ENCODE assay signal across 8 mouse cellular contexts in genomic region chr1:137323884-137324594, GRCm38 (mm10).
DNase-seq lines count a peak whose midpoint lies in the region; ATAC-seq and TF ChIP-seq lines count a peak whose summit lies in the region.

No protein-coding gene starts in this region.

- H3K79me2 ChIP-seq in liver, adult 2 months (ENCODE audit: control insufficient read depth, insufficient read depth, low read length): no peaks in the 10 kb centered on the region

- TF ChIP-seq EP300 in liver, embryonic 14.5 days (IDR thresholded peaks at IDR 0.05; ENCODE audit: low read depth): no peak

- no peak for ATAC-seq in liver, embryonic 12.5 days
- no peak for ATAC-seq in heart, embryonic 16.5 days (replicated peaks; ENCODE audit: extremely low read depth, insufficient read depth, low FRiP score)
- ATAC-seq in liver, embryonic 14.5 days (ENCODE audit: insufficient read depth): no peak
- peak; percentile 81 for ATAC-seq in neural tube, embryonic 15.5 days (ENCODE audit: low FRiP score)

- H3K4me2 ChIP-seq in liver, embryonic 12.5 days: no peak overlapping the region; the same call in 1 of the 2 replicates
- peak overlapping the region; percentile 62 for H3K4me2 ChIP-seq in heart, embryonic 16.5 days (ENCODE audit: low read depth, low read length)
- H3K4me2 ChIP-seq in liver, embryonic 14.5 days (ENCODE audit: low read depth): no peak overlapping the region
- peak overlapping the region; percentile 38 for H3K4me2 ChIP-seq in neural tube, embryonic 15.5 days

- TF ChIP-seq POLR2A in liver, adult 2 months (IDR thresholded peaks at IDR 0.05; ENCODE audit: extremely low read depth, insufficient read depth, low read length): no peak

- H3K27ac ChIP-seq in liver, adult 2 months (replicated peaks; ENCODE audit: insufficient read depth, low read depth, low read length): no peak overlapping the region
- no peak overlapping the region for H3K27ac ChIP-seq in liver, embryonic 12.5 days
- H3K27ac ChIP-seq in heart, embryonic 16.5 days (ENCODE audit: low read length): no peak overlapping the region
- no peak overlapping the region for H3K27ac ChIP-seq in liver, embryonic 14.5 days
- no peak overlapping the region for H3K27ac ChIP-seq in neural tube, embryonic 15.5 days (replicated peaks)

- H3K9me3 ChIP-seq in liver, embryonic 12.5 days (replicated peaks): no peaks in the 10 kb centered on the region
- no peaks in the 10 kb centered on the region for H3K9me3 ChIP-seq in heart, embryonic 16.5 days (replicated peaks; ENCODE audit: control insufficient read depth, low read length)
- no peaks in the 10 kb centered on the region for H3K9me3 ChIP-seq in liver, embryonic 14.5 days (ENCODE audit: control insufficient read depth, low read length)
- H3K9me3 ChIP-seq in neural tube, embryonic 15.5 days (replicated peaks): no peaks in the 10 kb centered on the region

- no peak overlapping the region for H3K4me3 ChIP-seq in liver, adult 2 months (ENCODE audit: insufficient read depth, low read depth, low read length)
- no peak overlapping the region for H3K4me3 ChIP-seq in liver, embryonic 12.5 days
- peak overlapping the region; percentile 27 for H3K4me3 ChIP-seq in heart, embryonic 16.5 days (ENCODE audit: low read length)
- no peak overlapping the region for H3K4me3 ChIP-seq in liver, embryonic 14.5 days (ENCODE audit: insufficient read depth in 1 of 2, low read depth in 2 of 2, low read length in 2 of 2)
- H3K4me3 ChIP-seq in neural tube, embryonic 15.5 days (replicated peaks): 0 out of 2 replicates have a peak overlapping the region, but pooled peaks have one; percentile 9

- no peaks in the 10 kb centered on the region for H3K4me1 ChIP-seq in liver, adult 2 months (ENCODE audit: control insufficient read depth, insufficient read depth, low read length)
- H3K4me1 ChIP-seq in liver, embryonic 12.5 days: no peaks in the 10 kb centered on the region
- H3K4me1 ChIP-seq in heart, embryonic 16.5 days (ENCODE audit: control insufficient read depth, insufficient read depth, low read length): no peaks in the 10 kb centered on the region
- H3K4me1 ChIP-seq in liver, embryonic 14.5 days (replicated peaks; ENCODE audit: control insufficient read depth in 2 of 2, insufficient read depth in 2 of 2, low read length in 1 of 2): no peaks in the 10 kb centered on the region
- H3K4me1 ChIP-seq in neural tube, embryonic 15.5 days: peaks cover 6% of the 10 kb centered on the region; the same call in 1 of the 2 replicates

- WGBS in liver, adult 2 months: 39% methylated on average over 8 of the region's 8 CpGs
- 41% methylated on average over 8 of the region's 8 CpGs for WGBS in liver, embryonic 12.5 days (ENCODE audit: insufficient replicate concordance)
- 27% methylated on average over 8 of the region's 8 CpGs for WGBS in heart, embryonic 16.5 days
- 40% methylated on average over 8 of the region's 8 CpGs for WGBS in liver, embryonic 14.5 days (ENCODE audit: insufficient replicate concordance)
- 33% methylated on average over 8 of the region's 8 CpGs for WGBS in neural tube, embryonic 15.5 days

- H3K9ac ChIP-seq in liver, adult 2 months (ENCODE audit: low read depth, low read length): no peak overlapping the region
- no peak overlapping the region for H3K9ac ChIP-seq in liver, embryonic 12.5 days
- no peak overlapping the region for H3K9ac ChIP-seq in heart, embryonic 16.5 days (ENCODE audit: low read length)
- H3K9ac ChIP-seq in liver, embryonic 14.5 days (replicated peaks): no peak overlapping the region
- H3K9ac ChIP-seq in neural tube, embryonic 15.5 days (replicated peaks): no peak overlapping the region

- TF ChIP-seq CTCF in liver, adult 2 months (IDR thresholded peaks at IDR 0.05; ENCODE audit: low read depth, low read length): peak; percentile 39; the same call in 1 of the 2 replicates
- TF ChIP-seq CTCF in liver, embryonic 14.5 days (IDR thresholded peaks at IDR 0.05; ENCODE audit: low read depth): peak; percentile 53

- no peak for DNase-seq in liver, adult 2 months (ENCODE audit: extremely low read depth, low read depth, low spot score)
- DNase-seq in cerebellum, postnatal 25 days: peak; percentile 17 to 51
- no peak for DNase-seq in liver, embryonic 14.5 days (ENCODE audit: low read depth in 3 of 3, low spot score in 3 of 3)
- no peak for DNase-seq in urinary bladder, postnatal 4 days (ENCODE audit: low spot score in 2 of 2)
- no peak for DNase-seq in urinary bladder, adult 2 months (ENCODE audit: low spot score)

- H3K27me3 ChIP-seq in liver, adult 2 months (ENCODE audit: control insufficient read depth, insufficient read depth, low read length): no peaks in the 10 kb centered on the region
- no peaks in the 10 kb centered on the region for H3K27me3 ChIP-seq in liver, embryonic 12.5 days (replicated peaks)
- H3K27me3 ChIP-seq in heart, embryonic 16.5 days (ENCODE audit: control insufficient read depth, insufficient read depth, low read length): no peaks in the 10 kb centered on the region
- H3K27me3 ChIP-seq in liver, embryonic 14.5 days (ENCODE audit: control insufficient read depth, insufficient read depth, low read length): no peaks in the 10 kb centered on the region
- no peaks in the 10 kb centered on the region for H3K27me3 ChIP-seq in neural tube, embryonic 15.5 days (replicated peaks)

- H3K36me3 ChIP-seq in liver, adult 2 months (ENCODE audit: control insufficient read depth, insufficient read depth, low read length): no peaks in the 10 kb centered on the region
- H3K36me3 ChIP-seq in liver, embryonic 12.5 days: no peaks in the 10 kb centered on the region
- no peaks in the 10 kb centered on the region for H3K36me3 ChIP-seq in heart, embryonic 16.5 days (ENCODE audit: control insufficient read depth, insufficient read depth)
- no peaks in the 10 kb centered on the region for H3K36me3 ChIP-seq in liver, embryonic 14.5 days (replicated peaks; ENCODE audit: control insufficient read depth, insufficient read depth, low read depth)
- no peaks in the 10 kb centered on the region for H3K36me3 ChIP-seq in neural tube, embryonic 15.5 days

Comparison
In these comparisons a context has a peak if more than half of its experiments do, and no peak if none do; other contexts are left out.
1. DNase-seq: peak in cerebellum, postnatal 25 days (2 of 2); none in liver, adult 2 months (single experiment), liver, embryonic 14.5 days (0 of 3), urinary bladder, postnatal 4 days (0 of 2) and urinary bladder, adult 2 months (single experiment).
2. H3K4me3 ChIP-seq: peak in heart, embryonic 16.5 days (single experiment) and neural tube, embryonic 15.5 days (single experiment); none in liver, adult 2 months (single experiment), liver, embryonic 12.5 days (single experiment) and liver, embryonic 14.5 days (0 of 2).
3. H3K4me2 ChIP-seq: peak in heart, embryonic 16.5 days (single experiment) and neural tube, embryonic 15.5 days (single experiment); none in liver, embryonic 12.5 days (single experiment) and liver, embryonic 14.5 days (single experiment).